Mouse (Mus musculus) hindbrain, embryonic 14.5 days (tissue): Measurements from ENCODE around the gene Tmem189. TPM values are rescaled to one million over a fixed set of nuclear protein-coding genes. Genes with fewer than 3 reads are reported as not detected.

Experiments
- ATAC-seq: fragments of 200-750 bp; cut with Nextera tagmentation; 2 replicates; pipeline ENCODE4 v1.8.0; 2017; ENCODE audit warnings: moderate number of reproducible peaks, mild to moderate bottlenecking, moderate TSS enrichment, moderate library complexity; ENCODE audit not compliant: low FRiP score
- DNase-seq: peaks from one replicate; pipeline ENCODE4 v3.0.0-alpha.2; 2015; ENCODE audit warnings: low spot score
- H3K27ac ChIP-seq: fragments of 300-500 bp; sonication (generic); 2 replicates; pipeline ENCODE4 v1.5.1; 2014; ENCODE audit warnings: mild to moderate bottlenecking, moderate library complexity
- H3K27me3 ChIP-seq: fragments of 300-500 bp; sonication (generic); 2 replicates; pipeline ENCODE4 v1.6.1; 2014; ENCODE audit warnings: mild to moderate bottlenecking, low read length, mixed read lengths; ENCODE audit not compliant: control insufficient read depth, insufficient read depth
- H3K36me3 ChIP-seq: fragments of 300-500 bp; sonication (generic); replicated peaks from 2 replicates; pipeline ENCODE4 v1.6.1; 2014; ENCODE audit not compliant: control insufficient read depth, insufficient read depth
- H3K4me1 ChIP-seq: fragments of 300-500 bp; sonication (generic); replicated peaks from 2 replicates; pipeline ENCODE4 v1.6.1; 2014; ENCODE audit warnings: antibody characterized with exemption, low read length, mixed read lengths; ENCODE audit not compliant: control insufficient read depth, insufficient read depth
- H3K4me2 ChIP-seq: fragments of 300-500 bp; sonication (generic); replicated peaks from 2 replicates; pipeline ENCODE4 v1.6.1; 2014; ENCODE audit warnings: mild to moderate bottlenecking, moderate library complexity
- H3K4me3 ChIP-seq: fragments of 300-500 bp; sonication (generic); replicated peaks from 2 replicates; pipeline ENCODE4 v1.5.1; 2014; ENCODE audit warnings: mild to moderate bottlenecking, low read length
- H3K9ac ChIP-seq: fragments of 300-500 bp; sonication (generic); 2 replicates; pipeline ENCODE4 v1.6.1; 2014
- H3K9me3 ChIP-seq: fragments of 300-500 bp; sonication (generic); 2 replicates; pipeline ENCODE4 v1.6.1; 2016; ENCODE audit warnings: low read length; ENCODE audit not compliant: control insufficient read depth
- WGBS: fragments of 180-500 bp; shearing (Covaris S2); extraction: QIAGEN DNeasy Blood & Tissue Kit; methylation state at CpG from one replicate; pipeline ENCODE4 v1.1.7; 2014; 5-methylcytosine and 5-hydroxymethylcytosine counted together
- polyA plus RNA-seq: library from polyadenylated mRNA; unstranded; fragments of >200 nt; fragmentation: Nextera tagmentation; extraction: Ambion mirVana; gene quantifications from 2 replicates; pipeline ENCODE4 v1.2.1, GENCODE M21; 2014

Tmem189 gene
- polyA plus RNA-seq, 1 experiment from 2014 or later = 33.9 TPM

DNA sequence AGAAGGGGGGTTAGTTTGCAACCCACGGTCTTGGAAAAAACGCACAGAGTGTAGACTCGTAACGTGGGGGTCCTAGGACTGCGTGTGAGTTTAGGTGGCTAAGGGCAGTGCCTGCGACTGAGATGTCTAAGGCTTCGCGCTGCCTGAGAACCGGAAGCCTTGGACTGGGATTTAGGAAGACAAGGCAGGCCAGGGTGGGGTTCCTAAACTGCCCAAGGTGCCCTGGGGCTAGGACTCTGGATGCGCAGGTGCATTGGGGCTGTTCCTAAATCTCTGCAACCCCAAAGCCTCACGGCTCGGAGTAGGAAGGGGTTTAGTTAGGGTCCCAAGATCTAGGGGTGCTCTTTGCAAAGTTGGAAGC, 29.0 kb downstream of the Tmem189 start:
- peak overlapping the region; percentile 74; the same call in 1 of the 2 replicates for H3K27ac ChIP-seq
- DNase-seq = no peak
- 0% methylated on average over 12 of the region's 12 CpGs for WGBS

DNA sequence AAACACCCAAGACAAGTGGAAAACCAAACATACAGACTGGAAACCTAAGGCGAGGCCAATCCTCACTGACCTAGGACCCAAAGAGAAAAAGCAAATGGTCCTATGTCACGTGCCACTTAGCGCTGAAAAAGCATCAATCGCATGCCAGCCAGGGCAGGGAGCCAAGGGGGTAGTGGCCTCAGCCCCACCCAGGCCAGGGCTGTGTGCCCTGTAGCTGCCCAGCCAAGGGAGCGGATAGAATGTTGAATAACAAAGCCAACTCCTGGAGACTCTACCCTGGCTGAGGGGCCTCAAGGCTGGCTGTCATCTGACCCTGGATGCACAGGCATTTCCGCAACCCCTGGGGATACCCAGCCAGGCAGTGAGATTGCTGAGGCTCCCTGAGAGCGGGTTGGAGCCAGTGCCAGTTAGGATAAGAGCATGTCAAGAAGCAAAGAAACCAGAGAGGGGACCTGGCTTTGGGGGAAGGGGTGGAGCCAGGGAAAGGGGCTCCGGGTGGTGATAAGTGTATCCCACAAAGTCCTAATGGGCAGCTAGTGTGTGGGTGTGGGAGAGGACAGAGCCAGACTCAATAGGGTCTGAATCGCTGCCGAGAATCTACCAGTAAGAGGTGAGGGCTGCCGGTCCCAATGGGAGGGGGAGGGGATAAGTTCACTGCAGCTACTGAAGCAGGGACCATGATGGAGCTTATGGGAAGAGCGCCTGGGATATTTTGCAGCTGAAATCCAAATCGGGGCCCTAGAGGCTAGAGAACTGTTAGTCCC, 29.6 kb downstream of the Tmem189 start:
- no peak for DNase-seq

More for the DNA sequence above, 29.0 kb downstream of the Tmem189 start:
- 0 out of 2 replicates have a peak, but pooled peaks cover 3% of the 10 kb centered on the region for H3K27me3 ChIP-seq
- no peaks in the 10 kb centered on the region for H3K9me3 ChIP-seq
- peak overlapping the region; percentile 99 for H3K4me2 ChIP-seq
- no peaks in the 10 kb centered on the region for H3K36me3 ChIP-seq
- ATAC-seq = no peak
- H3K9ac ChIP-seq = peak overlapping the region; percentile 88
- H3K4me3 ChIP-seq = peak overlapping the region; percentile 94
- H3K4me1 ChIP-seq = peaks cover 16% of the 10 kb centered on the region

DNA sequence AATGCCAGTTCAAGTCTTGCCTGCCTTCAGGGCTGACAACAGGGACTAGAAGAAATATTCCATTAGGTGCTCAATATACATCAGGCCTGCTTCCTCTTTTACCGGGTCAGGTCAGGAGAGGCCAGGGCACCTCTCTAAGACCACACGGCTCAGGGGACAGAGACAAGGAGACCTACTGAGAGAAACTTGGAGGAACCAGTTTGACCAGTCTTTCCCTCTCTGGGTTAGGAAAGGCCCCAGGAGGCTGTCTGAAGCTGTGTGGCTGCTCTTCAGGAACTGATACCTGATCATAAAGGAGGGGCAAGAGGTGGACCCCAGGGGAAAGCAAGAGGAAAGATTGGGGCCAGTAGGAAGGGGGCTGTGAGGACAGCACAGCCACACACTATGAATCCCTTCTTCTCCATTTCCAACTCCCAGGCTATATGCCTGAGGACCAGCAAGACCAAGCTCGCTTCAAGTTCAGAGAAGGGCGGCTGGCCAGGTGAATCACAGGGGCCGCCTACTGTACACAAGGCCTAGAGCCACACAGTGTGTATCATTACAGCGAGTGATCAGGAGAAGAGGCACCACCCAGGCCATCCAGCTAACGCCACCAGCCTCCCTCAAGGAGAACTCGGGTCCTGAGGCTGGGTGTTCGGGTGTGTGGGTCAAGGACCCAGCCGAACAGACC, 30.3 kb downstream of the Tmem189 start:
- ATAC-seq (no peak), DNase-seq (no peak)
- WGBS = 80% methylated on average over 10 of the region's 10 CpGs
- Histone ChIP-seq H3K27ac (no peak overlapping the region), H3K9ac (no peak overlapping the region), H3K27me3 (no peaks in the 10 kb centered on the region), H3K4me1 (peaks cover 16% of the 10 kb centered on the region), H3K9me3 (no peaks in the 10 kb centered on the region), H3K4me3 (no peak overlapping the region), H3K4me2 (peak overlapping the region; percentile 99), H3K36me3 (0 out of 2 replicates have a peak, but pooled peaks cover under 1% of the 10 kb centered on the region)

More for the DNA sequence above, 29.6 kb downstream of the Tmem189 start:
- 16% methylated on average over 13 of the region's 13 CpGs for WGBS
- peak overlapping the region; percentile 99 for H3K4me2 ChIP-seq
- H3K9me3 ChIP-seq = no peaks in the 10 kb centered on the region
- H3K4me1 ChIP-seq = peaks cover 16% of the 10 kb centered on the region
- H3K4me3 ChIP-seq = peak overlapping the region; percentile 94
- H3K27ac ChIP-seq = no peak overlapping the region
- no peaks in the 10 kb centered on the region for H3K36me3 ChIP-seq
- H3K9ac ChIP-seq = peak overlapping the region; percentile 88
- 0 out of 2 replicates have a peak, but pooled peaks cover 3% of the 10 kb centered on the region for H3K27me3 ChIP-seq
- ATAC-seq = no peak

DNA sequence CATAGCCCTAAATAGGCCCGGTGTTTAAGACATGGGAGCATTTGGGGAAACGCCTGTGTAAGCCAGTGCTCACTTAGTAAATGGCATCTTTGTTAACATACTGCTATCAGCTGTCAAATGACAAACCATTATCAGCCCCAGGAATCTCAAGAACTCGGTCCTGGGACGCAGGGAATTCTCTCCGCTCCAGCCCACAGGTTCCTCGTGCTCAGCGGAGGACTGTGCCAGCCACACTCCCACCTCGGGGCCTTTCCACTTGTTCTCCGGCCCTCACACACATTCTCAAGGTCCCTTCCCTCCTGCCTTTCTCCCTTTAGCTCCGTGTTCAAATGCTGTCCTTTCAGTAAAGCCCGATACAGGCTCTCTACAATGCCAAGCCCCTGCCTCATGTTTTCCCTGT, 30.9 kb downstream of the Tmem189 start:
- Histone ChIP-seq H3K9me3 (no peaks in the 10 kb centered on the region), H3K27ac (no peak overlapping the region), H3K4me1 (peaks cover 16% of the 10 kb centered on the region), H3K27me3 (no peaks in the 10 kb centered on the region), H3K9ac (no peak overlapping the region), H3K4me3 (no peak overlapping the region), H3K36me3 (0 out of 2 replicates have a peak, but pooled peaks cover 6% of the 10 kb centered on the region), H3K4me2 (no peak overlapping the region)
- no peak for DNase-seq
- no peak for ATAC-seq
- WGBS = 88% methylated on average over 11 of the region's 11 CpGs

DNA sequence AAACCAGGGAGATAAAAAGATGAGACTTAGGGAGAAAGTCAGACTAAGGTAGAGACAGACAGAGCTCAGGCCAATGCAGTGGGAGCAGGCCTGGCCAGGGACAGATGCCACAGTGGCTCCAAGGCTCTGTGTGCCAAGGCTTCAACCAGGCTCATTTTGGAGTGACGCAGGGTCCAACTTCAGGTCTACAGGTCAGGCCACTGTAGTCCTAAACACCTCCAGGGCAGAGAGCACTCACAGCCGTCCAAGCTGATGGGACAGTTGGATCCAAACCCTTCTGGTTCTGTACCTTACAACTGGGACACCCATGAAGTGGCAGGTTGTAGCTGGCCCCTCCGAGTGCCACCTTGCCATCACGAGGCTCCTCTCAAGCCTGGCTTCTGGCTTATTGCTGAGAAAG, 31.6 kb downstream of the Tmem189 start:
- H3K4me1 ChIP-seq = peaks cover 16% of the 10 kb centered on the region
- 91% methylated on average over 4 of the region's 4 CpGs for WGBS
- no peak for ATAC-seq

DNA sequence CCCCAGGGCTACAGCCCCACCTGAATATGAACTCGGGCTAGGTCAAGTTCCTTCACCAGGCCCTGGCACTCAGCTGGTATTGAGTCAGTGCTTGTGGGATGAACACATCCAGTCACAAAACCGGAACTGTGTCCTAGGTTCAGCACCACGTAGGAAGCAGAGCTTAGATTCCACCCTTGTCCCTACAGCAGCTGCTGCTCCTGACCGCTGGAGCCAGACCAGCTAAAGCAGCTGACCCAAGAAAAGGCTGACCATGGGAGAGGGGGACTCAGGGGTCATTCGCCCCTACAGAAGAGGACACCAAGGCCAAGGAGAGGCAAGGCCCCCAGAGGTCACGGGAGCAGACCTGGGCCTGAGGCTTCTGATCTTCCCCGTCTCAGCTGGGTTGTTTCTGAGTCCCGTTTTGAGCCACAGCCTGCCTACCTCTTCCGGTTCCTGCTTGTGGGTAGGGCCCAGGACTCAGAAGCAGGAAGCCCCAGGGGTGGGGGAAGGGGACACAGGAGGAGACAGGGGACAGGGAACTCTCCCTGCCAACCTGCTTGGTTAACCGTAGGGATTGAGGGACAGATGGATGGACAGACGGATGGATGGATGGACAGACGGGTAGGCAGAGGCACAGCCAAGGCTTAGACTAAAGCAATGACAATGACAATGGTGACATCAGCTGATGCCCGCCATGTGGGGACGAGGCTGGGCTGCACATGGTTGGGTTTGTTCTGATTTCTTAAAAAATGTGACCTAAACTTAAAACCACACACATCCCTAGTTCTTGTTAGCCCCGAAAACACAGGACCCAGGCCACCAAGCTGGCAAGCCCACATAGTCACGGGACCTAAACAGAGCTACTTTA, 32.8 kb downstream of the Tmem189 start:
- H3K4me3 ChIP-seq = no peak overlapping the region
- peaks cover 16% of the 10 kb centered on the region for H3K4me1 ChIP-seq
- 90% methylated on average over 16 of the region's 16 CpGs for WGBS
- no peak overlapping the region for H3K27ac ChIP-seq
- no peaks in the 10 kb centered on the region for H3K9me3 ChIP-seq
- H3K27me3 ChIP-seq = no peaks in the 10 kb centered on the region
- H3K4me2 ChIP-seq = no peak overlapping the region
- ATAC-seq (no peak), DNase-seq (no peak)
- H3K36me3 ChIP-seq = 0 out of 2 replicates have a peak, but pooled peaks cover 8% of the 10 kb centered on the region
- no peak overlapping the region for H3K9ac ChIP-seq

More for the DNA sequence above, 31.6 kb downstream of the Tmem189 start:
- H3K27ac ChIP-seq = no peak overlapping the region
- no peaks in the 10 kb centered on the region for H3K9me3 ChIP-seq
- H3K36me3 ChIP-seq = 0 out of 2 replicates have a peak, but pooled peaks cover 8% of the 10 kb centered on the region
- DNase-seq = no peak
- H3K4me3 ChIP-seq = no peak overlapping the region
- H3K4me2 ChIP-seq = no peak overlapping the region
- H3K27me3 ChIP-seq = no peaks in the 10 kb centered on the region
- H3K9ac ChIP-seq = no peak overlapping the region

DNA sequence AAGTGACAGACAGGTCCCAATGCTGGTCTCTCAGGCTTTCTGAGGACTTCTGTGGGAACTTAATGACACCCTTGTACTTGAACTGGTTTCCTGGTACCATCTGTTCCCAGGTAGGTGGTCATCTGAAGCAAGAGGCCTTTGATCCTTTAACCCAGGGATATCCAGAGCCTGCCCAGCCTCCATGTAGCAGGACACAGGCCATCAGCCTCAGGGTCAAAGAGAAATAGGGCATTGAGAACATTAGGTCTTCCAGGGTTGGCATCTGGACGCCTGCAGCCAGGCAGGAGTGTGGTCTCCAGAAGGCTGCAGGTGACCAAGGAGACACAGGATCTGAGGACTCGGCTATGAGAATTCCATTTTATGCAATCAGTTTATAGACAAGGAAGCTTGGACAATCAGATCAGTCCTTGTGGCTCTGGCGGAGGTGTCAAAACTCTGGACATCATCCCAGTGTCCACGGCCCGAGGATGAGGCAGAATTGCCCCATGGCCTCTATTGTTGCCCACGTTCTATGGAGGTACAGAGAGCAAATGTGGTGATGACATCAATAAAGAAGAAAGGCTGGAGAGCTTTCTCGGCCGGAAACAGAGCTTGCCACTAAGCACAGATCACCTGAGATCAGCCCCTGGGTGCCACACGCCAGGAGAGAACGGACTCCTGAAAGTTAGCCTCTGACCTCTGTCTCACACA, 34.6 kb downstream of the Tmem189 start:
- 89% methylated on average over 10 of the region's 10 CpGs for WGBS
- Histone ChIP-seq H3K4me2 (no peak overlapping the region), H3K27ac (no peak overlapping the region), H3K4me1 (peaks cover 9% of the 10 kb centered on the region), H3K4me3 (no peak overlapping the region), H3K36me3 (peaks cover 8% of the 10 kb centered on the region; the same call in 1 of the 2 replicates), H3K27me3 (no peaks in the 10 kb centered on the region), H3K9me3 (no peaks in the 10 kb centered on the region), H3K9ac (no peak overlapping the region)
- ATAC-seq (no peak), DNase-seq (no peak)

DNA sequence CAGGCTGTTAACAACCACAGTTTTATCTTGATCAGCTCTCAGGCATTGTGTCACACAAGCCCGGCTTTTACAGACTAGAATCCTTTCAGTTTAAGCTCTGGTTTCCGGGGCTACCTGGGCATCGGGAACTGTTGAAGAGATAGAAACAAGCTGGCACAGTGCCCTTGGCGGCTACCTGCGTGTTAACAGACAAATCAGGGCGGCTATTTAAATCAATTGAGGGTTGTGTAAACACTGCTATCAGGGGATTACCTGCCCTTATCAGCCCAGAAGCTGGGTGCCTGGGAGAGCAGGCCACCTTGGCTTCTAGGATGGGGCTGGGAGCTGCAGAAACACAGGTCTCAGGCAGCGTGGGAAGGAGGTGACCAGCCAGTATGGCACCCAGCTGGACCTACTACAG, 36.9 kb downstream of the Tmem189 start:
- ATAC-seq (no peak), DNase-seq (no peak)
- Histone ChIP-seq H3K9ac (no peak overlapping the region), H3K9me3 (no peaks in the 10 kb centered on the region), H3K36me3 (peaks cover 20% of the 10 kb centered on the region), H3K4me3 (no peak overlapping the region), H3K27me3 (no peaks in the 10 kb centered on the region), H3K4me2 (no peak overlapping the region), H3K27ac (no peak overlapping the region), H3K4me1 (no peaks in the 10 kb centered on the region)
- 88% methylated on average over 7 of the region's 7 CpGs for WGBS
